Mouse (Mus musculus) lung, adult 2 months (tissue): ENCODE measurements at regions not wholly inside any gene's neighbourhood (a gene's known extent, or its start where the extent isn't known, plus 50 kb on each side); places are given as distances from the start of the nearest gene placed in this dataset.

Experiments used
- CTCF ChIP-seq: fragments of 200-500 bp; IDR thresholded peaks from 2 replicates; pipeline ENCODE4 v1.5.1; 2011; ENCODE audit warnings: mild to moderate bottlenecking, low read length, control low read depth; ENCODE audit not compliant: insufficient read depth
- POLR2A ChIP-seq: fragments of 200-500 bp; IDR thresholded peaks from 2 replicates; pipeline ENCODE4 v1.6.1; 2011; ENCODE audit warnings: low read depth, mild to moderate bottlenecking, control low read depth, low read length, borderline replicate concordance; ENCODE audit errors: extremely low read depth

DNA sequence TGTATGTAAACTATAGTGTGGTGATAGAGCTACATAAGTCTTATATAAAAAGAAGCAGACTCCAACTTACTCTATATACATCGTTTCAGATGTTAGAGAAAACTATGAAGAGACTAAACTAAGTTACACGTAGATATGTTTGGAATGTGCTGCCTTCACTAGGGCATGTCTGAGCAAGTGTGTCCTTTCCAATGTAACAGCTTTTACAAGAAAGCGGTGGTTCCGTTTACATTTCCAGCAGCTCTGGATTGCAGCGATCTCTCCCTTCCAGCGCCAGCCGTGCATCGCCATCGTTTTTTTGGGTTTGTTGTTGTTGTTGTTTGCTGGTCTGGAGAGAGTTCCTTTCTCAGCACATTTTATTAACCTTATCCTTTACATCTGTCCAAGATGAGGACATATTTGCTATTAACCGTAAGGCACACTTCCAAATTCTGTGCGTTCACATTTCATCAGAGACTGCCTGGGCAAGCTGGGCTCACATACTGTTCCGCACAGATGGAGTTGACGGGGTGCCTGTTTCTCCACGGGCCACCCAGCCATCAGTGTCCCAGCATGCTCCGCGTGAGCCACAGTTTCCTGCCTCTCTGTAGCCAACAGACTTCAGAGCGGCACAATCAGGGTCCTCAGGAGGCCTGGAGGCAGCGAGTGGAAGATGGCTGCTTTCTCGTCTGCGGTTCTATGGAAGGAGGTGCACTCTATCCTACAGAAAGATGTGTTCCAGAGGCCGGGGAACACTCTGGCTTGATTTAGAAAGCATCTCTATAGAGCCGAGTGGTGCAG, 125.2 kb upstream of the Map1b start:
- TF ChIP-seq CTCF, result no peak
- no peak for TF ChIP-seq POLR2A
